Mouse (Mus musculus): Measurements from ENCODE around the gene Gpank1. TPM values are rescaled to one million over a fixed set of nuclear protein-coding genes. Genes with fewer than 3 reads are reported as not detected.
"Not testable (repeated sequence)": the region's sequence is repeated elsewhere in the genome, so short reads cannot be mapped to it uniquely, and the experiment has no call there.

Gpank1 gene
- total RNA-seq, 2 experiments from 2014 or later = 6.6 to 8.3 TPM

DNA sequence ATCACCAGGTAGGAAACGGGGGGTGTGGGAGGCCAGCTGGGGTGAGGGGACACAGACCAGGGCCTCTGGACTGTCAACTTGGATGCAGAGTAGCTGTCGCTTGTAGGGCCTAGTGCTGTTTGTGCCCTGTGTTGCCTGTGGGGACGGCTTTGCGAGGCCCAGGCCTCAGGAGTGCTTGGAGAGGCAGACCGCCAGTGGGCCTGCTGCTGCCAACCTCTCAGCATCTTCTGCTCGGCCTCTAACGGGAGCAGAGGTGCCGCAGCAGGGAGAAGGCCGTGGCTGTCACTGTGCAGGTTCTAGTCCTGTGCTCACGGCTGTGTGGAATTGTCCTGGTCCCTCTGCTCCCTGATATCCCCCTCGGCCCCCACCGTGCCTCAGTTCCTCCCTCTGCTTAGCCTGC lies 24.7 kb upstream of the Gpank1 start:
- intact Hi-C loops (cut with DNase I) = no loop called here
- no peak for DNase-seq

- peak in 1 of 2 experiments; percentile 41 for DNase-seq
- intact Hi-C loops (cut with DNase I) = no loop called here
Observed at GRCm38 (mm10) chr17:35097164-35097655, 24.0 kb upstream of the Gpank1 start.

DNA sequence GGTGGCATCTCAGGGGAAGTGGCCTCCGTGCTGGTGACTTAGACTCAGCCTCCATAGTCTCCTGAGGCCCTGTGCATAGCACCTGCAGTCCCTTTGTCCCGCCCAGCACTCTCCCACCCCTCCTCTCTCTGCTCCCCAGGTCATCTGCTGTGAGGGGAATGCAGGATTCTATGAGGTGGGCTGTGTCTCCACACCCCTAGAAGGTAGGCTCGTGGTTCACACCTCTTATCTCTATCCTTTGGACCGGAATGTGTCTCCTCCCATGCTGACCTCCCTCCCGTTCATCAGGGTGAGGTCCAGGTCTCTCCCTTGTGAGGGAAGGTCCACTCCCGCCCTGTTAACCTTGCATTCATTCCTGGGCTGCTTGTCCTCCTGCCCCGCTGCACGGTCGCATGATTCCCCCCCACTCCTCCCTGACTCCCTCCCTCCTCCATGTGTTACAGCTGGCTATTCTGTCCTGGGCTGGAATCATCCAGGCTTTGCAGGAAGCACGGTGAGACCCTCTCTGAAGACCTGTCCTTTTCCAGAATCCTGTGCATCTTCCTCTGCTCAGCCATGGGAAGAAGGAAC lies 21.0 kb upstream of the Gpank1 start:
- no peak for DNase-seq
- intact Hi-C loops (cut with DNase I) = no loop called here

- DNase-seq = no peak
- intact Hi-C loops (cut with DNase I) = no loop called here
Observed at GRCm38 (mm10) chr17:35101161-35101560, 20.1 kb upstream of the Gpank1 start.

GRCm38 (mm10) chr17:35102299-35102698 lies 19.0 kb upstream of the Gpank1 start:
- no peak for DNase-seq
- intact Hi-C loops (cut with DNase I) = no loop called here

GRCm38 (mm10) chr17:35103221-35103690 lies 18.0 kb upstream of the Gpank1 start:
- intact Hi-C loops (cut with DNase I) = no loop called here

DNA sequence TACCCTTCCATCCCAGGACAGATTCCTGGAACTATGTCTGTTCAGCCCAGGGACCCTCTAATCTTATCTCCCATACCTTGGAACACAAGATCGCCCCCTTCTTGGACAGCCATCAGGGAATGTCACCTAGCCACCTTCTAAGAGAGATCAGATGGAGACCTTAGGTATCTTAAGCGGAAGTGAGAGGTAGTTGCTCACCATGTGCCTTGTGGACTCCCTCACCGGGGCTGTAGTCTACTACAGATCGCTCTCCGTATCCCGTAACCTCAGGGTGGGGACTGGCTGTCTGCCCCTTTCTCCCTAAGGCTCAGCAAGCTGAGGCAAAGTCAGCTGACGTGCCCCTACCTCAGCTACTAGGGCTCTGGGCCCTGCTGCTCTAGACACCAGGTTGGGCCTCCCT lies 17.2 kb upstream of the Gpank1 start:
- DNase-seq = no peak
- intact Hi-C loops (cut with DNase I) = no loop called here

More at GRCm38 (mm10) chr17:35103221-35103690, 18.0 kb upstream of the Gpank1 start:
- DNase-seq = no peak

DNA sequence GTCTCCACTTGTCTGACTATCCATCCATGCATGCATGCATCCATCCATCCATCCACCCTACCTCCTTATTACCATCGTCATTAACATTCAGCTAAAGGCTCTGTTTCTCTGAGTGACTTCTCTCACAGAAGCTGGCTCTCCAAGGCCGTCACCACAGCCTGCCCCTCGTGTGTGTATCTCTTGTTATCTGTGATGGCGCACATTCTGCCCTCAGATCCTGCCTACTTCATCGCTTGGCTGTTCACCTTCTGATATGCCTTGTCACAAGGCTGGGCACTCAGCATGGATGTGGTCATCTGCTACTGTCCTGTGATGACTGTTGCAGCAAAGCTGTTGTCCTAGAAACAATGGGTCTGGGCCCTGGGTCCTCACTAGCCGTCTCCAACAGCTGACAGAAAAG lies 16.5 kb upstream of the Gpank1 start:
- DNase-seq = no peak
- intact Hi-C loops (cut with DNase I) = loop anchor here (5.0 kb wide), 1 partner anchor 42 kb away; no protein-coding TSS in a partner anchor

DNA sequence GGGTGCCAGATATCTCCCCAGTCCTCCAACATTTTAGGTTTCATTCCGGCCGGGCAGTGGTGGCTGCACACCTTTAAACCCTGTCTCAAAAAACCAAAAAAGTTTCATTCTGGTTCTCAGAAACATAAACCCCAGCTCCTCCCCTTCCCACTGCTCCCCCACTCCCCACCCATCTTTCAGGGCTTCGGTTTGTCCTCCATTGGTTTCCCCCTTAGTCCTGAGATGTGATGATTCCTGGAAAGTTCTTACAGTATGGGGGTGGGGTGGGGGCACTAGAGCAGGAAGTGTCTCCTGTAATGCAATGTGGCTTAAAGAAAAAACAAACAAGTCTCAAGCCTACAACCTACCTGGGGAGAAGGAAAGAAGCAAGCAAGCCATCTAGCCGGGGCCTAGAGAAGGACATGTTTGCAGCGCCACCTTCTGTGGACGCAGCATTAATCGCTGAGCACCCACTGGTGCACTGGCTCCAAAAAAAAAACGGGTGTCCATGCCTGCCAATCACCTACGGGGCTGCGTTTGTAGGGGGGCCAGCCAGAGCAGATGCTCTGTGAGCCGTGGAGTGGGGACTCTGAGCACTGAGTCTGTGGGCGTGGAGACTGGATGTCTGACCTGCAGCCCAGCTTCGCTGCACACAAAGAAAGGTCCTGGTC lies 15.4 kb upstream of the Gpank1 start:
- peak; percentile 47 to 50 for DNase-seq
- intact Hi-C loops (cut with DNase I) = loop anchor here (1.0 to 5.0 kb wide), 2 partner anchors 44 to 85 kb away; no protein-coding TSS in a partner anchor

DNA sequence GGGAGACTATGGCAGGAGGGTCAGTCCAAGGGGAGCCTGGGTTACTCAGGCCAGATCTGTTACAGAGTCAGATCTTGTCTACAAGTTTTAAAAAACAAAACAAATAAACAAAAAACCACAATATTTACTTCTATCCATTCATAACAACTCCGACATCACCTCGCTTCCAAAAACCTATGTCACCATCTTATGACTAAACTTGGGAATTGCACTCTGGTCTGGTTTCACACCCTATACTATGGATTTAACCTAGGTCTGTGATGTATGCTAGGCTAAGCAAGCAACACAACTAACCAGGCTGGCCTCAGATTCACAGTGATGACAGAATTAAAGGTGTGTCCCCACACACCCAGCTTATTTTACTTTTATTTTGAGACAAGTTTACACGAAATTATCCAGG lies 14.7 kb upstream of the Gpank1 start:
- intact Hi-C loops (cut with DNase I) = loop anchor here (1.0 to 5.0 kb wide), 2 partner anchors 44 to 85 kb away; no protein-coding TSS in a partner anchor
- DNase-seq = no peak

- no peak for DNase-seq
- intact Hi-C loops (cut with DNase I) = loop anchor here (5.0 kb wide), 1 partner anchor 46 kb away; no protein-coding TSS in a partner anchor
Observed at GRCm38 (mm10) chr17:35108097-35108496, 13.2 kb upstream of the Gpank1 start, which contains the start of gene Ly6g5c. Gene Ly6g5c (plus strand): TSS chr17:35108279.

DNA sequence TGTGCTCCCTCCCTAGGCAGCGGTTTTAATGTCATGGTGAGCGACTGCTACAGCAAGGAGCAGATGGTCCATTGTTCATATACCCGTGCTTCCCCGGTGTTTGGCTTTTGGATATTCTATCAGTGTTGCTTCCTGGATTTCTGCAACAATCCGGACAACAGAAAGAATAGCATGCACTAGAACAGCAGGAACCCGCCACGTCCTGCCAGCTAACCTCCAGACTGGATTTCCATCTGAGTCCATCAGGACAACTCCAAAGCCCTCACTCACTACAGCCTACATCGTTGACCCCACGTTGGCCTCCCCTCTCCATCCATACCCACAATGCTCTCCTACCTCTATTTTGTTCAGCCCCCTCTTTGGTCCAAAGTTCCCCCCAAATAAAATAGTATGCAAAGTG lies 9.5 kb upstream of the Gpank1 start:
- intact Hi-C loops (cut with DNase I) = no loop called here
- DNase-seq = no peak

- DNase-seq = peak in 1 of 2 experiments; percentile 49
- intact Hi-C loops (cut with DNase I) = no loop called here
Observed at GRCm38 (mm10) chr17:35115046-35116019, 5.9 kb upstream of the Gpank1 start, which contains the start of gene Ly6g5b. Gene Ly6g5b (minus strand): TSS chr17:35115428.

- no peak for DNase-seq
- intact Hi-C loops (cut with DNase I) = loop anchor here (2.0 to 5.0 kb wide), 2 partner anchors 30 to 117 kb away; partner anchors contain the start of gene Nfkbil1
Observed at GRCm38 (mm10) chr17:35120745-35121142, 511 bp upstream of the Gpank1 start.

DNA sequence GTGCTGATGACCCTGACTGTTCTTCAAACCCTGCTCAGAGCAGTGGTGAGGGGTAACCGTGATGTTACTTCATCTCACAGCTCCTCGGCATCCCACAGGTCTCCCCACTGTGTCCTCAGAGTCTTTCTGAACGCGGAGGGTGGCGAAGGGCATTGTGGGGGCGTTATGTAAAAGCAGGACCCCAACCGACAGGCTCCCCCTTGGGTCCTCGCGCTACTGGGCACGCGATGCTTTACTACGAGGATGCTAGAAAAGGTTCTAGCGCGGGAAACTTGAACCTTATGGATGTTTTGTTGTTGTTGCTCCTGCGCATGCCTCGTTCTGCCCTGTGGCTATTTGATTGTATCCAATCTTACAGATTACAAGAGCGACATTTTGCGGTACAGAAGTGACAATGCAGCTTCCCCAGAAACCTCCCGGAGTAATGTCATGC lies 632 bp downstream of the Gpank1 start, which contains the start of gene Csnk2b:
Gene Csnk2b, minus strand, starts transcription at position 183 of the 433 bp plus-strand sequence.
- DNase-seq = peak; percentile 58 to 72
- intact Hi-C loops (cut with DNase I) = loop anchor here (2.0 to 5.0 kb wide), 2 partner anchors 31 to 115 kb away; partner anchors contain the start of gene Nfkbil1

DNA sequence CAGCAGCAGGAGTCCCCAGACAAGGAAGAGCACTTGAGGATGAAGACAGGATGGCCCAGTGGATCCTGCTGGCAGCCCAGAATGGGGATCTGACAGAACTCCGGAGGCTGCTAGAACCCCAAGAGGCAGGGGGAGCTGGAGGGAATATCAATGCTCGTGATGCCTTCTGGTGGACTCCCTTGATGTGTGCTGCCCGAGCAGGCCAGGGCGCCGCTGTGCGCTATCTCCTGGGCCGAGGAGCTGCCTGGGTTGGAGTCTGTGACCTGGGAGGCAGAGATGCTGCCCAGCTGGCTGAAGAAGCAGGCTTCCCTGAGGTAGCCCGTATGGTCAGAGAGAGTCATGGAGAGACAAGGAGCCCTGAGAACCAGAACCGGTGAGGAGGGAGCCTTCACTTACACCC lies 2.0 kb downstream of the Gpank1 start:
- DNase-seq = not testable (repeated sequence)
- intact Hi-C loops (cut with DNase I) = loop anchor here (5.0 kb wide), 1 partner anchor 114 kb away; the partner anchor contains the start of gene Nfkbil1

DNA sequence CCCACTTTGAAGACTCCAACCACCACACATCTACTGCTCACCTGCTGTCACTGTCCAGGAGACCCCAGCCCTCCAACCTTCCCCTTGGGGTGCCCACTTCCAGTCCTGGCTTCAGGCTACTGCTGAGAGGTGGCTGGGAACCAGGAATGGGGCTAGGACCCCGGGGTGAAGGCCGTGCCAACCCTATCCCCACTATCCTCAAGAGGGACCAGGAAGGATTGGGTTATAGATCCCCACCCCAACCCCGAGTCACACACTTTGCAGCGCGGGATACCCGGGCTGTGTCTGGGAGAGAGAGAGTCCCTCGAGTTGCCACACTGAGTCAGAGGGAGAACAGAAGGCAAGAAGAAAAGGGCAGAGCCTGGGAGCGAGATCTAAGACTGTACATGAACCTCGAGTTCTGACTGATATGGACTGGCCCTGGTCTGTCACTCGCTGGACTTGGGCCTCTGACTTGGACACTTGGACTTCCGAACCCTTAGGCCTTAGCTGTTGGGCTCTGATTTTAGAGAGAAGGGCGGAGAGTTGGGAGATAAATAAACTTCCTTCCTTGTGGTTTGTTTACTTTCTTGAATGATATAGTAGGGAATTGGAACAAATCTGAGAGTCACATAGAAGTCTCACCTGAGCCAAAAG lies 3.1 kb downstream of the Gpank1 start:
- intact Hi-C loops (cut with DNase I) = loop anchor here (5.0 kb wide), 1 partner anchor 113 kb away; the partner anchor contains the start of gene Nfkbil1
- not testable (repeated sequence) for DNase-seq

- no peak for DNase-seq
- intact Hi-C loops (cut with DNase I) = loop anchor here (5.0 kb wide), 1 partner anchor 37 kb away; the partner anchor contains the start of gene Prrc2a
Observed at GRCm38 (mm10) chr17:35125081-35125480, 3.8 kb downstream of the Gpank1 start.

- no peak for DNase-seq
- intact Hi-C loops (cut with DNase I) = loop anchor here (5.0 kb wide), 1 partner anchor 37 kb away; the partner anchor contains the start of gene Prrc2a
Observed at GRCm38 (mm10) chr17:35125578-35125977, 4.3 kb downstream of the Gpank1 start.
